Mouse (Mus musculus): Measurements from ENCODE around the gene Maml2.

DNA sequence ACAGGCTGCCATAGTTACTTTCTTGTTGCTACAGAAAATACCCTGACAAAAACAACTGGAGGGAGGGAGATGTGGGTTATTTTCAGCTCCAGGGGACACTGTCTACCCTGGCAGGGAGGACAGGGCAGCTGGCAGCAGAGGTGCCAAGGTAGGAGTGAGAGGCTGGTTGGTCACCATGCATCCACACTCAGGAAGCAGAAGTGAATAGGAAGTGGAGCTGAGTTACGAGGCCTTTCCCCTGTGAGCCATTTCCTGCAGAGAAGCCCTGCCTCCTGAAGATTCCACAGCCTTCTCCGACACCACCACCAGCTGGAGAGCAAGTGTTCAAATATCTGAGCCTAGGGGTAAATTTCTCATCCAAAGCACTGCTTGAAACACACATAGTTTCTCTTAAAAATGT, 277.2 kb downstream of the Maml2 start:
- TF ChIP-seq CTCF (conservative IDR thresholded peaks at IDR 0.05; ENCODE audit: low read length) (no peak), POU5F1 (IDR thresholded peaks at IDR 0.05; ENCODE audit: borderline replicate concordance, low read length) (no peak)

Data from E14TG2a.4 (cell line).